Mouse (Mus musculus) left cerebral cortex, adult 18-20 months (tissue): Measurements from ENCODE around the gene Mylk4. TPM values are rescaled to one million over a fixed set of nuclear protein-coding genes. Genes with fewer than 3 reads are reported as not detected.
A peak's percentile ranks its signal among the peaks of the same experiment; 100 is the strongest.

Experiments used
- DNase-seq, 2 experiments: peaks; one replicate each; pipeline ENCODE4 v3.0.0; 2021 to 2022; ENCODE audit warnings: low spot score in 2 of 2, mixed read lengths in 1 of 2
- total RNA-seq, 2 experiments: library from RNA; stranded (reverse); gene quantifications; 2 replicates each; pipeline ENCODE4 v1.2.3; 2021

Mylk4 gene
- total RNA-seq, 2 experiments from 2014 or later, result not detected

DNA sequence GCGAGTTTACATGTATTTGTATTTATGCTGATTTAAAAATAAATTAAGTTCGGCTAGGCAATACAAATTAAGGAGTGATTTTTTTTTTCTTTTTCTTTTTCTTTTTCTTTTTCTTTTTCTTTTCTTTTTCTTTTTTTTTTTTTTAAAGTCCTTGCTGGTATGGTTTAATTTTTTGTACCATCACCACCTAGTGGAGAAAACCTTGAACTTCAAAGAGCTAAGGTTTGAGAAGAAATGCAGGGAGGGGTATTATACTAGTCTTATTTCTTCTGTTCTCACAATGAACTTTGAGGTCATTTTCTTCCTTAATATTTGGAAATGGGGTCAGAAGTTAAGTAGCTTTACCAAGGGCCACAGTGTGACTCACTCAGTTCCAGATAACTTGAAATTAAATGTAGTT lies 15.4 kb upstream of the Mylk4 start:
- DNase-seq, result no peak

DNA sequence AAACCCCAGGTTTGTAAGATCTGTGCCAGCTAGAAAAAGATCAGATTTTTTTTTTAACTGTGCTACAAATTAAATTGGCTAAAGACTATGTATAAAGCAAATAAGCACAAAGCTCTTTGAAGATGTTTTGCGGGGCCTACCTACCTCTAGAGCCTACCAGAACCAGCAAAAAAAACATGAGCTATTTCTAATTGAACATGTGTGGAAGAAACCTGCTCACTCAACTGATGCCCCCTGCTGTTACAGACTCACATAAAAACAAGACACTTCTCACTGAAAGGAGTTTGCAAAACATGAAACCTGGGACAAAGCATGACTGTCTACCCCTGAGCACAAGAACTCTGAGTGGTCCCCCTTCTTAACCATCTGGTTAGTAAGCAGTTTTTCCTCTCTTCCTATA lies 13.3 kb upstream of the Mylk4 start:
- no peak for DNase-seq

DNA sequence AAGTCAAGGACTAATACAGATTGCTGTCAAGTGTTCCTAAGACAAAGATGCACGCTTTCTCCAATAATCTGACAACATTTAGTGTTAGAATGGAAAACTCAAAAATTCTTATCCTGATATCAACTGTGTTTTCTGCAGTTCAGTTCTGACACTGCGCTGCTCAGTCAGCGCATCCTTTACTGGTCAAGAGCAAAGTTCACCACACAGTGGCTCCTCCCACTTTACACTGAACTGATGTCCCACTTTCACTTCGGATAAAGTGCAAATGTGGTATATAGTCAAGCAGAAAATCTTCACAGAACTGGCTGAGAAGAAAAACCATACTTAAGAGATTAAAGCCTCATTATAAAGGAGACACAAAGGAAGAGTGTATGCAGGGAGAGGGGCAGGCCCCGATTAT lies 11.4 kb upstream of the Mylk4 start:
- no peak for DNase-seq

DNA sequence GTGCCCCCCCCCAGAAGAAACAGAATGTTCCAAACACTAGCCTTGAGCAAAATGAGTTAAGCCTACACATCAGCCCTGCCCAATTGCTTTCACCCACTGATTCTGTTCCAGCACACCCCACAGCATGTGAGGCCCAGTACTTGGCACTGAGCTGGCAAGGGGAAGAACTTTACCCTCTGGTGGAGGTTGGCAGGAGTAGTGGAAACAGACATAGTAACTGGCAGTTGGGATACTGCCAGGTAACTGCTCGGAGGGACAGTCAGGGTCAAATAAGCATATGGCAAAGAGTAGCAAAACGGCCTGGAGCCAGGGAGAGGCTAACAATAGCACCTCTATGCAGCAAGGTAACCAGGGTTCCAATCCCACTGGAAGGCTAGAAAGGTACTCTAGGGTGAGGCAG lies 10.9 kb upstream of the Mylk4 start:
- DNase-seq, result no peak

DNA sequence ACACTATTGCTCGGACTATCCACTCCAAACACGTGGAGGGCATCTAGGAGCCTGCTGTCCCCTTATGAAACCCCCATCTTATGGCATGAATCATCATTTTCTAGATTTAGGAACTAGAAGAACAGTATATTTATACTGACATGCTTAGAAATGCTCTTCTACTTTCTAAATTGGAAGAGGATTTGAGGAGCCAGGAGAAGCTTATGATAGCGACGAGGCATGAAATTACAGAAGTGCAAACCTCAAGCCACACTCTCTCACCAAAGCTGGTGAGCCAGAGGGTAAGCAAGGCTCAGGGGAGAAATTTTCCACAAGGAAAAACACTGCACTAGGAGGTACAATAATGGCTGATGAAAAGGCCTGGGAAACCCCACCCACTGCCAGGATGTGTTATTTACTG lies 6.0 kb upstream of the Mylk4 start:
- DNase-seq, result no peak

DNA sequence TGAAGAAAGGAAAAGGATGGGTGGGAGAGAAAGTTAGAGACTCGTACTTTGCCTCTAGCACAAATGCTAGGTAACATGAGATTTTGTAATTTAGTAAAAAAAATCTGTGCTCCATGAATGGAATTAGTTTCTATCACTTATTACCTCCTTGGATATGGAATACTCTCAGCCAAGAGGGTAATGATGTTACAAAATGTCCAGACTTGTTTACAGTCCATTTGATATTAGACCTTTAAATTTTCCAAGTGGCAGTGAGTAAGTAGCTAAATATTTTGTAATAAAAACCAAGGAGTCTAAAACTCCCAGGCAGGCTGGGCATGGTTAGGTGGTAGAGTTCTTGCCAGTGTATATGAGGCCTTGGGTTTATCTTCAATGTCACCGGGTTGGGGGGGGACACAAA lies 3.8 kb upstream of the Mylk4 start:
- no peak for DNase-seq

DNA sequence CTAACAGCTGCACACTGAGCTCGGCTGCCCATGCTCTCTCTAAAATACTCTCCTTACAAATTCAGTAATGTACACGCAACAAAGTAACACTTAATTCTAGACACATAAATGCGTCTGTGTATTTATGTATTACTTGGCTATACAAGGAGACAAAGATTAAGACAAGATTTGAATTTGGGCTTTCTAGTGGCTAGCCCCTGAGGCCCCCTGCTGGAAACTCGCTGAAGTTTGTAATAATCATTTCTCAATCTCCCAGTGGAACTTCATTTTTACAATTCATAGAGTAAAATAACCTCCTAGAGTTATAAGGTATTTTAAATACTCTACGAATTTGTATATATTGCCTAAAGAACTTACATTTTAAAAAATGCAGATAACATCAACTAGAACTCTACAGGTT lies 699 bp downstream of the Mylk4 start:
- no peak for DNase-seq

DNA sequence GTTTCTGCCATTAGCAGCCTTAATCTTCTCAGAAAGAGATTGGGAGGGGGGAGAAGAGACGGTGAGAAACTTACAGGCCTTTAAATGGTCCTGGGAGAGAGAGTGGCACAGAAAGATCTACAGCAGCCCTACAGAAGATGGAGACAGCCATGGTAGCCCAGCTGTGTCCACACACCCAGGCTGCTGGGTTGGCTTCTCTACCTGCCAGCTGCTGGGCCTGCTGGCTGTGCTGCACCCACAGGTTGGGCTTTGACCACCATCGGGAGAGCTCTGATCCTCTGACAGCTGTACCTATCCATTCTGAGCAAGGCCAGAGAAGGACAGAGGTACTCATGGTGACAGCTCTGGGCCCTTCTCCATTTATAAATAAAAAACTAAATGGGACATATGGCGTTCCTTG lies 4.9 kb downstream of the Mylk4 start:
- DNase-seq, result no peak

DNA sequence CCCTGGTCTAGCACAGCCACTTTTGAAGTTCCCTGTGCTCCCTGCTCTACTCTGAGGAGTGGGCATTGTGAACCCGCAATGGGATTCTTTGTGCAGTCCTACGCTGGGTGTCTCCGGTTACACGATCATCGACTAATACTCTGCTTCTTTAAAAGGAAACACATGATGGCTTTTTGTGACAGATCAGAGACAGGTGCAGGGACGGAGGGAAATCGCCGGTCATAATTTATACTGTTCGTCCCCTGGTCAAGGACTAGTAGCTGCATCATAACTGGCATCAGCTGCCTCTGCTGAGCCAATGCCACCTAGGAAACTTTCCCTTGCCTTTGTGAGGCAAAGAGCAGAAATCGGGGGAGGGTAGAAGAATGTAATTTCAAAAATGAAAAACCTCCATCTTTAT lies 7.4 kb downstream of the Mylk4 start:
- no peak for DNase-seq

DNA sequence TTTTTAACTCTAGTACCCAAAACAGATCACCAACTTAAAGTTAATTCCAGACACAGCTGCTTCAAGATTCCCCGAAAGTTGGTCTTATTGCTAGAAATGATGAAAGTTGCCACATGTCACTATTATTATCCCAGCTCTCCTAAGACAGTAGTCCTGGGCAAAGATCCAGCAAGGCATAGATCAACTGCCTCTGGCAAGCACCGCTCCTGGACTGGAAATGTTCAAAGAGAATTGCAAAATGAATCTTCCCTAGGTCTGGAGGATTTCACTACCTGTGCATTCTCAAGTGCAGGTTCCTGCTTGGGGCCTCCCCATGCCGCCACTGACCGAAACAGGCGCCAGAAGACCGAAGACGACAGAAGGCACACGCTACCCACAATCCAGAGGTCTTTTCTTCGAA lies 7.9 kb downstream of the Mylk4 start:
- peak in 1 of 2 experiments; percentile 17 for DNase-seq

DNA sequence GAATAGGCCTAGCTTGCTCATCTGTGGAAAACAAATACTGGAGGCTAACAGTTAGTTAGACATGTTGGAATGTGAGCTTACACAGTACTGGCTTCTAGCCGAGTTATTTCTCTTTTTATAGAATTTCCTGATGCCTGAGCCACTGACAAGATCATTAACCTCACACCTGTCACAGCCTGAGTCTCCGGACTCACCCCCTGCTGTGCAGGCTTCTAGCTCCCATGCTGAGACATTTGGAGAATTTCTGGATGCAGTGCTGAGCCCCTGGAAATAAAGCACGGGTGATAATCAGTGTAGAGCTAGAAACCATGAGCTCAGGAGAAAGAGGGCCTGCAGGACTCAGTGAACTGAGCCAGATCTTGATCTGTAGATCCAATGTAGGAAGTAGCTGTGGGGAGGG lies 13.8 kb downstream of the Mylk4 start:
- no peak for DNase-seq

DNA sequence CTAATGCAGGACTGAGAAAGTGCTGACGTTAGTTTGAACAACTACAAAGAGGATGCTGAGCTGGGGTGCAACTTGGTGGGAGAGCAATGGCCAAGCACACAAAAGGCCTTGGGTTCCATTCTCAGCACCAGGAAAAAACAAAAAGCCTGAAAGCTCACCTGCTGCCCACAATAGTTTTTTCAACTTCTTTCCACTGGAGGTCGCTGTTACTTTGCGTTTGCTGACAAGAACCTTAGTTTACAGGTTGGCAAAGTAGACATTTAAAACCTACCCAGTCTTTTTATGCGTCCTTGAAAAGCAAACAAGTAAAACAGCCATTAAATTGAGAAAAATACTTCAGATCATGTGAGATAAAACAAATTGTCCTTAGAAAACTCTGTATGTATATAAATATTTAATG lies 15.7 kb downstream of the Mylk4 start:
- DNase-seq, result peak; percentile 41 to 57

DNA sequence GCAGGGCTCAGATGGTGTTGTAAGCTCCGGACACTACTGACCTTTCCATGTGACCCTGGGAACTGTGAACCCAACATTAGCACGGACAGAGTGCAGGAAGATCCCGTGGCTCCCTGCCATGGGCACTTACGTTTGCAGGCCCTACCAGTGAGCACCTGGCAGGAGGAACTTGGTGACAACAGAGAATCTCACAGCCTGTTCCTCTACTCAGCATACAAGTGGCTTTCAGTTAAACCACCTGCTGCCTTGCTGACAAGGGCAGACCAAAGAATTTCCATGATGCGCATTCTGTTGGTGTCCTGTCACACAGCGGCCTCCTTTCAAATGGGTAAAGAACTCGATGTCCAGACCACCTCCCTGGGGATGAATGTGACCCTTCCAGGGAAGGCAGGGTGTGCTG lies 19.3 kb downstream of the Mylk4 start:
- no peak for DNase-seq

DNA sequence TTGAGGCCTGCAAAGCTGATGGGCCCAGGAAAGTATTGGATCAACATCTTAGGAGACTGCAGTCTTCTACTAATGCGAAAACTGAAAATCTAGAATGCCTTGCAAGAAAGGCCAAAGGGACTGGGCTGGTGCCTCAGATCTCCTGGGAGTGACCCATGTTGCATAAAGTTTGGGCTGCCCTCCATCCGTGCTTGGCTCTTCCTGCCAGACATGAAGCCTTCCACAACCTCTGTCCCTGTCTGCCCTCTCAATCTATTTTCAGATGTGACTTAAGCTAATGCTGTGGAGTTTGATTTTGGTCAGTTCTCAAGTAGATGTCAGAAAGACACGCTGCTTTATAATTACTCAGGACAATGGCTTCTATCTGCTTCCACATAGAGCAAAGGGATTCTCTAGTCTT lies 20.6 kb downstream of the Mylk4 start:
- DNase-seq, result no peak

DNA sequence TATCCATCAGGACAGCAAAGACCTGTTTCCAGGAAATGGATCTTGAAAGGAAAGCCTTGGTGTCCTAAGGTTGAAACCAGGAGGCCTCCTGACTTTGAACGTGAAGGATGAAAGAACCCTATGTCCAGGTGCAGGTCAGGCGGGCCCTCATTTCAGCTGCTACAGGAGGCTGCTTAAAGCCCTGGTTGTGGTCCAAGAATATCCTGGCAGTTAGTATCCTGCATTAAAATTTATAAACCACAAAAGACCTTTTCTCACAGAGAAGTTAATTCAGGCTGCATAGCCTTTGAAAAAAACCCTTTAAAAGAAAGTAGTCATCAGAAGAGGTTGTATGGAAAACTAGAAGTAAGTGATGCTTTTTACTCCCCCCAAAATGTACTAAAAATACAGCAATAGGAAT lies 23.0 kb downstream of the Mylk4 start:
- no peak for DNase-seq

DNA sequence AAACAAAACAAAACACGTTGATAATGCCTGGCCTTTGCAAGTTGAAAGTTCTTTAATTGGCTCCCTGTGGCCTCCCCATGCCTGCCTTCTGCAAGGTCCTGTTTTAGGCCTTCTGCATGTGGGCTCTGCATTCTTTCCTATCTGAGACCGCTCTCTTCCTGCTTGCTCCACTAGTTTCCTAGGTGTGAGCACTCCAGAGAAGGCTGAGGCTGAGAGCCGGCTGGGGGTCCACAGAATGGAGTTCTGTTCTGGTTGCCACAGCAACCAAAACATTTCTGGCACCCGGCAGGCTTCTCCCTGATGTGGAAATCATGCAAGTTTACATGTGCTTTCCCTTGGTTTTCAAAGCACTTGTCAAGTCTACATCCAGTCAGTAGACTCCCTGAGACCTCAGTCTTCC lies 24.7 kb downstream of the Mylk4 start:
- DNase-seq, result no peak

DNA sequence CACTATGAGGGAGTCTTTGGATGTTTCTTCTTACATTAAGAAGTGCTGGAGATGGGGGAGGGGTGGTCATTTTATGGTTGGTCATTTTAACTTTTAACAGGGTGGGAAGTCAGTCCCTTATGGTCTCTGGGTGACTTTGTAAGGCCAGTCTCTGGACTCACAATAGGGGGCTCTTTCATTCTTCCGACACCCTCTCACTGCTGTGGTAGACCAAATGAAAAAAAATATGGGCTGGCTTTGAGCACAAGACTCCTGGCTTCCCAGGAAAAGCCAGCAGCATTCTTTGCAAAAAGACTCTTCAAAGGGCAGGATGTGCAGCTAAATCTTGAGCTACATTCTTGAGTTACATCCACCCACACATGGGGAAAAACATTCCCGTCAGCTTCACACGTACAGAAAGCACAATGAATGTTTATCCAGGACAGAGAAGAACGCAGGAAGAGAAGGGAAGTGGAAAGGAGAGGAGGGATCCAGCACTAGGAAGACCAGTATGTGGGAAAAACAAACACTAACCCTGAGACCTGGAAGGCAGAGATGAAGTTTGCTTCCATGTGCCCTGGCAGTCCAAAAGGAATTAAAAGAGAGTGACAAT lies 31.6 kb downstream of the Mylk4 start:
- DNase-seq, result no peak

DNA sequence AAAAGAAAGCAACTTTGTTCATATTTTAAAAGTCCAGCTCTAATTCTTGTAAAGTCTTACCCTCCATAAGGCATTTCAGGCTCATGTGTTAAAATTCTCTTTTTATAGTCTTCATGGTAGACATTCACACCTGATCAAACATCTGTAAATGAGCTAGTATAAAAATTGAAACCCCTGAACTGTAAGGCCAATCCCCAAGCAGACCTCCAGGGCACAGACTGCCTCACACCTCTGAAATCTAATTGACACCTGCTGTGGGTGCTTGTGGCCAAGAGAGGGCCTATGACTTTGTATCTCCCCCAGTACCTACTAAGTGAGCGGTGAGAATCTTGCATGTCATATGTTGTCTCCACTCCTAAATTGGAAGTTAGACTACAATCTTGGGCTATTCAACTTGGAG lies 33.2 kb downstream of the Mylk4 start:
- no peak for DNase-seq

DNA sequence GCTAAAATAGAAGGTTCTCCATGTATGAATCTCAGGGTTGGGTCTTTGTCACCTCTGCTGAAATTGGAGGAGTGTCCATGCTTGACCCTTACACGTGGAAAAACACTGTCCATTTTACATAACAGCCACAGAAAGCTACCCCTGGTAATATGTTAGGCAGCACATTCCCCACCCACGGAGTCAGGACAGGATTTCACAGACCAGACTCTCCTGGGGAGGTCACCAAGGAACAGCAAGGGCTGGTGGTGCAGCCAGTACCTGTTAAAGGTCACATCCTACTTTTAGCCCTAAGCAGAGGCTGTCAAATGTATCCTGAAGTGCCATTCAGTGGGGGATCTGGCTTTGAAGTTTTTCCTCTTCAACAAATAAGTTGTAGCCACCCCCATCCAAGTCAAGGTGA lies 35.3 kb downstream of the Mylk4 start:
- no peak for DNase-seq

DNA sequence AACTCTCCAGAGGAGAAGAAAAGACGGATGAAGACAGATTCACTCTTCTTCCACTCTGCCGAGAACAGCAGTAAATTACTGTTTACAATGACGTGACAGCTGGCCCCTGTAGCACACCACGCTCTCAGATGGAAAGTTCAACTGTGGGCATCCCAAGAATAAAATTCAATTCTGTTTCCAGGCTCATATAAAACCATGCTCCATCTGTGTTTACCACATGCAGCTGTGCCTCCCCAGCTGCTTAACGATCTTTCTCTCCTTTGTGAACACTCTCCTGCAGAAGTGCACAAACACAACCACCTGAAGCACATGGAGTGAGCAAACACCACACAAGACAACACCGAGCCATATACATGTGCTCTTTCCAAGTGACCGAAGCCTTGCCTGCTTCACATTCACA lies 42.6 kb downstream of the Mylk4 start:
- DNase-seq, result no peak

DNA sequence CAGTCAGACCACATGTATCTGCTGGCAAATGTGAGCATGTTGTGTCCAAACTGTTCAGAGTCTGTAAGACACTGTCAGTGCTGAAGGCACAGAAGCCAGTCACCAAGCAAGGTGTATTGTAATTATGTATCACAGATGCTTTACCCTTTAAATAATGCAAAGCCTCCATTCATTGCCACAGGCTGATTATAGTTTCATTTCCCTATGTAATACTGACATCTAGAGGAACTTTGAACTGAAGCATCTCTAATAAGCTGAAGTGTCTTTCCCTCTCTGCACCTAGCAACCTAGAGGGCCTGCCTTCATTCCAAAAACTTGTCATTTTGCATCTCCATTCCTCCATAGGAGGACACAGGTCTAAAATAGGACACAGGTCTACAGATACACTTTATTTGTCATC lies 52.5 kb downstream of the Mylk4 start:
- no peak for DNase-seq

DNA sequence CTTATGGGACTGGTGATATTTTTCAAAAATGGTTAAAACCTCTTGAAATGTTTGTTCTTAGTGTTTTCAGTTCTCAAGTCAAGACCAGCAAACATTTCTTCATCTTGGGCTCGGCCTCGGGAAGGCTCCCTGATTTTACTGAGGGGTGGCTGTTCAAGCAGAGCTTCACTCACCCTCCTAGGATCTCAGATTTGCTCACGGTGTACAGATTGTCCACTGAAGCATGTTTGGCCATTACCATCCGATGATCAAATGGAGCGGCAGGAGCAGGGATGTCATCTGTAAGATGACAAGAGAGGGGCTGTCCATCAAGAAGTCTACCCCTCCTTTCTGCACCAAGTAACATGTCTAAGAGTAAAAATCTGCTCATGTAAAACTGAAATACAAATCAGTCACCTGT lies 59.1 kb downstream of the Mylk4 start:
- DNase-seq, result no peak

DNA sequence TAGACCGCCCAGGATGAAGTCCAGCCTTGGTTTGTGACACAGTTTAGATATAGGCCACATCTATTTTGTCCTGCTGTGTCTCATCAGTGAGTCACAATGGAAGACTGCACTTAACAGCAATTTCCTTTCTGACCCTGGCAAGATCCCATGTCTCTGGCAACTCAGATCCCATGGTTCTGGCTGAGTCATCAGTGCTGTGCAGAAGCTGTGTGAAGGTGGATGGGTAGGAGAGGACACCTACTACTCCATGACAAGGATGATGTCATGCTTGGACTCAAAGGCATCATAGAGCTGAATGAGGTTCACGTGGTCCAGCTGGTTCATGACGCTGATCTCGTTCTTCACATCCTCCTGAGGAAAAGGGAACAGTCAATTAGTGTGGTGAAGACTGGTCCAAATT lies 62.0 kb downstream of the Mylk4 start:
- peak in 1 of 2 experiments; percentile 5 for DNase-seq

DNA sequence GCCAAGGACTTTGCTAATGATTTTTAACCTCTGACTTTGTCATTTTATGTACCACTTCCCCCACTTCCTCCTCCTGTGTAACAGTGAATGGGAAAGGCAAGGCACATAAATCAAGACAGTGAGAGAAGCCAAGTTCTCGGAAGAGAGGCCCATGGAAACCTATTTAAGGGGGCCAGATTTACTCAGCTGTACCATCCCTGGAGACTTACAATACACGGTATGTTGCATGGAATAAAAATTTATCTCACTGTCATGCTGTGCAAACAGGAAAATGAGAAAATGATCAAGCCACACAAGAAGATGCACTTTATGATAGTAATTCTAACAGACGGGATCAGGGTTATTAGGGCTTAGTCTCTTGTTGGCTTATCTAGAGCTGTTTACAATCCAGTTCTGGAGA lies 64.5 kb downstream of the Mylk4 start:
- no peak for DNase-seq
